Mouse (Mus musculus) lung, postnatal 0 days (tissue): Measurements from ENCODE around the gene Gm20388. TPM values are rescaled to one million over a fixed set of nuclear protein-coding genes. Genes with fewer than 3 reads are reported as not detected.
"Not testable (repeated sequence)": the region's sequence is repeated elsewhere in the genome, so short reads cannot be mapped to it uniquely, and the experiment has no call there.

Experiments used
- ATAC-seq: fragments of 200-750 bp; cut with Nextera tagmentation; 2 replicates; pipeline ENCODE4 v1.8.0; 2017; ENCODE audit warnings: moderate library complexity
- DNase-seq: peaks from one replicate; pipeline ENCODE4 v3.0.0-alpha.2; 2016; ENCODE audit warnings: low spot score
- H3K27ac ChIP-seq: fragments of 300-500 bp; sonication (generic); 2 replicates; pipeline ENCODE4 v1.5.1; 2014; ENCODE audit warnings: antibody characterized with exemption, mild to moderate bottlenecking, low read length, mixed read lengths
- H3K27me3 ChIP-seq: fragments of 300-500 bp; sonication (generic); replicated peaks from 2 replicates; pipeline ENCODE4 v1.6.1; 2014; ENCODE audit warnings: low read length, mixed read lengths; ENCODE audit not compliant: insufficient read depth
- H3K36me3 ChIP-seq: fragments of 300-500 bp; sonication (generic); 2 replicates; pipeline ENCODE4 v1.6.1; 2014; ENCODE audit warnings: low read length, mixed read lengths; ENCODE audit not compliant: insufficient read depth
- H3K4me1 ChIP-seq: fragments of 300-500 bp; sonication (generic); 2 replicates; pipeline ENCODE4 v1.6.1; 2014; ENCODE audit warnings: antibody characterized with exemption, low read depth, low read length, mixed read lengths; ENCODE audit not compliant: insufficient read depth
- H3K4me2 ChIP-seq: fragments of 300-500 bp; sonication (generic); replicated peaks from 2 replicates; pipeline ENCODE4 v1.6.1; 2014; ENCODE audit warnings: low read depth, mild to moderate bottlenecking, low read length, moderate library complexity, mixed read lengths
- H3K4me3 ChIP-seq: fragments of 300-500 bp; sonication (generic); 2 replicates; pipeline ENCODE4 v1.5.1; 2014; ENCODE audit warnings: low read depth, low read length
- H3K9ac ChIP-seq: fragments of 300-500 bp; sonication (generic); replicated peaks from 2 replicates; pipeline ENCODE4 v1.6.1; 2014; ENCODE audit warnings: low read depth, mild to moderate bottlenecking
- H3K9me3 ChIP-seq: fragments of 300-500 bp; sonication (generic); 2 replicates; pipeline ENCODE4 v1.6.1; 2016; ENCODE audit warnings: low read length, mixed read lengths
- CTCF ChIP-seq: IDR thresholded peaks from 2 replicates; pipeline ENCODE4 v1.5.1; 2016; ENCODE audit warnings: antibody characterized with exemption, mild to moderate bottlenecking
- EP300 ChIP-seq: IDR thresholded peaks from 2 replicates; pipeline ENCODE4 v1.6.1; 2016; ENCODE audit warnings: antibody characterized with exemption, mild to moderate bottlenecking, control low read depth
- WGBS: fragments of 180-500 bp; shearing (Covaris S2); extraction: QIAGEN DNeasy Blood & Tissue Kit; methylation state at CpG from one replicate; pipeline ENCODE4 v1.1.7; 2014; 5-methylcytosine and 5-hydroxymethylcytosine counted together
- polyA plus RNA-seq: library from polyadenylated mRNA; unstranded; fragments of >200 nt; fragmentation: Nextera tagmentation; extraction: Ambion mirVana; gene quantifications from 2 replicates; pipeline ENCODE4 v1.2.1, GENCODE M21; 2015

Gm20388 gene
- polyA plus RNA-seq, 1 experiment from 2014 or later, result not detected

DNA sequence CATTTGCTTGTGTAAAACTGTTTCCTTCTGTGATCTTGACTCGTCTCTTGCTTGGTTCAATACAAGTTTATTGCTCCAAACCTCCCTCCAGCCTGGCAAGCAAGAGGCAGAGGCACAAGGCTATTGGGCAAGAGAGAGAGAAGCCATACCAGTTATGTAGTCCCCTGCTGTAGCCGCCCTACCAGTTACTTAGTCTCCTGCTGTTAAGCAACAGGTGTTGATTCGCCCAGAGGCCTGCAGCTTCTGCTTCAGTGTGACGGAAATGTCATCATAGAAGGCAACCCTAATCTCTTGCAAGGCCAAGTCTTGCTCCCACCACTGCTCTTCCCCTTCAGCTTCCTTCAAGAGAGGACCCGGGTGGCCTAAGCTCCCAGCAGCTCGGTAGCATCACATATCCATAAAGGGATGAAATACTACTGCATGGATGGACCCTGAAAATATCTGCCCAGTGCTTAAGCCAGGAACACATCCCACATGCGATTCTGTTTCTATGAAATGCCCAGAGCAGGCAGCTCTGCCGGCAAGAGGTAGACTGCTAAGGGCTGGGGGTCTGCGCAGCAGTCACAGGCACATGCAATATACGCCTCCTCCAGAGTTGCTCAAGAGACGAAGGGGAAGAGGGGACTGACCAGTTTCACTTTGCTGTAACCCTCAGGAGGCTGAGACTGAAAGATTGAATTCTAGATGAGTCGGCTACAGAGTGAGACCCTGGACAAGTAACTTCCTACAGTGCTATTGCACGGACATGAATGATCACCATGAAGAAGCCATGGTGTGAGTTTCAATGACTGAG, 3369.9 kb downstream of the Gm20388 start:
- peak; percentile 44 for DNase-seq
- Histone ChIP-seq H3K9ac (no peak overlapping the region), H3K36me3 (no peaks in the 10 kb centered on the region), H3K4me1 (no peaks in the 10 kb centered on the region), H3K4me2 (no peak overlapping the region), H3K9me3 (no peaks in the 10 kb centered on the region), H3K27me3 (no peaks in the 10 kb centered on the region), H3K27ac (no peak overlapping the region), H3K4me3 (no peak overlapping the region)
- TF ChIP-seq EP300, result no peak
- no peak for TF ChIP-seq CTCF
- ATAC-seq, result peak; percentile 48
- WGBS, result 84% methylated on average over 13 of the region's 13 CpGs

DNA sequence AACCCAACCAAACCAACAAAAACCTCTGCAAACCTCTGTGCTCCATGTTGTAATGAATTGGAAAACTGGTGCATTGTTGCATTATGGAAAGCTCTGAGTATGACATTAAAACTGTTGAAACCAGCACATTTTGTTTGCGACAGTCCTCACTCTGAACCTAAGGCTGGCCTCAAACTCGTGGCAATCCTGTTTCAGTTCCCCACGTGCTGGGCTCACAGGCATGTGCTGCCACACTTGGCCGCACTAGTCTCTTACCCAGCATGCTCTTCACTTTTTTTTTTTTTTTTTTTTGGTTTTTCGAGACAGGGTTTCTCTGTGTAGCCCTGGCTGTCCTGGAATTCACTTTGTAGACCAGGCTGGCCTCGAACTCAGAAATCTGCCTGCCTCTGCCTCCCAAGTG, 3372.4 kb downstream of the Gm20388 start:
- ATAC-seq, H3K27ac ChIP-seq, H3K27me3 ChIP-seq, H3K9ac ChIP-seq, H3K4me1 ChIP-seq, H3K4me2 ChIP-seq, H3K4me3 ChIP-seq, H3K36me3 ChIP-seq, DNase-seq, H3K9me3 ChIP-seq: not testable (repeated sequence)
- WGBS, result 92% methylated on average over 4 of the region's 6 CpGs

DNA sequence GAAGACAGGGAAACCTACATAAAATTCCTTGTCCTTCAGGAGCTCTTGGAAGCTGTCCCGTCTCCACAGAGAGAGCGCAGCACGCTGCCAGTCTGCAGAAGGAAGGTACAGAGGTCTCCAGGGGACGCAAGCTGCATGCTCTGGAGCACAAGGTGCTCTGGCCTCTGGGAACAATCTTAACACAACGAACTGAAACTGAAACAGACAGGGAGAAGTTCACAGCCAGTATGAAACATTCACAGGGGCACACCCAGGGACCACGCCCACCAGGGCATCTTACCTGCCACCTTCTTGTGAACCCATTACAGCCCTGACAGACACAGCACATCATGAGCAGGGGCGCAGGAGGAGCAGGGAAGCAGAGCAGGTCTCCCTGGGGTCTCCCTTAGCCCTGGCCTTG, 3373.3 kb downstream of the Gm20388 start:
- ATAC-seq, result peak; percentile 35
- no peaks in the 10 kb centered on the region for H3K36me3 ChIP-seq
- TF ChIP-seq CTCF, result no peak
- no peak for TF ChIP-seq EP300
- no peak for DNase-seq
- no peak overlapping the region for H3K4me2 ChIP-seq
- no peaks in the 10 kb centered on the region for H3K4me1 ChIP-seq
- H3K27ac ChIP-seq, result no peak overlapping the region
- no peaks in the 10 kb centered on the region for H3K9me3 ChIP-seq
- WGBS, result 75% methylated on average over 6 of the region's 7 CpGs
- H3K9ac ChIP-seq, result no peak overlapping the region
- no peaks in the 10 kb centered on the region for H3K27me3 ChIP-seq
- H3K4me3 ChIP-seq, result no peak overlapping the region

DNA sequence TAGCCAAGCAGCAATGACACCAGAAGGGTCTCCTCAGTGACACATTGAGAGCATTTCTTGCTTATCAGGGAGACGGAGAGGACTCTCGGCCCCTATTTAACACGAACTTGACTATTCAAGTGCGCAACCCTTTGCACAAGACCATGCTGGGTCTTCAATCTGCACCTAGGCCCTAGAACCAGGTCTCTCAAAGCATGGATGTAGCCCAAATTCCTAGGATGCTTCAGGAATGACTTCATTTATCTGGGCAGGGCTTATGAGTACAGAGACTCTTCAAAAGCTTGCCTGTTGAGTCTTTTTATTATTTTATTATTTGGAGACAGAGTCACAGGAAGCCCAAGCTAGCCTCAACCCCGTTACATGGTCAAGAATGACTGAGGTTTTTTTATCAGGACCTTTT, 3373.9 kb downstream of the Gm20388 start:
- peak; percentile 70 for ATAC-seq
- peak; percentile 28 for DNase-seq
- Histone ChIP-seq H3K4me3 (no peak overlapping the region), H3K9ac (no peak overlapping the region), H3K4me1 (no peaks in the 10 kb centered on the region), H3K27me3 (no peaks in the 10 kb centered on the region), H3K4me2 (no peak overlapping the region), H3K27ac (no peak overlapping the region), H3K9me3 (no peaks in the 10 kb centered on the region), H3K36me3 (no peaks in the 10 kb centered on the region)
- TF ChIP-seq CTCF, result no peak
- no peak for TF ChIP-seq EP300
- WGBS, result 48% methylated on average over 5 of the region's 5 CpGs

DNA sequence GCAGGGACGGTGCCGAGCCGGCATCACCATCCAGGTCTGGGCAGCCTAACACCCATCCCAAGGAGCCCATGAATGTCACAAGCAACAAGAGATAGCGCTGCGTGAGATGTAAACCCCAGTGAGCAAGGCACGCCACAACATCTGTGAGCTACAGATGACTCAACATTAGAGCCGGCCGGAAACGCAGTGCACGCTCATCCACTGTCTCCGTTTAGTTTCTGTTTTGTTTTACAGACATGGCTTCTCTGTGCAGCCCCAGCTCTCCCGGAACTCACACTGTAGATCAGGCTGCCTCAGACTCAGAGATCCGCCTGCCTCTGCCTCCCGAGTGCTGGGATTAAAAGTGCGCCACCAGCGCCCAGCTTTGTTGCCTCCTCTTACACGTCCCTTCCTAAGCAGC, 3376.7 kb downstream of the Gm20388 start:
- Histone ChIP-seq H3K9me3 (no peaks in the 10 kb centered on the region), H3K4me2 (no peak overlapping the region), H3K4me1 (no peaks in the 10 kb centered on the region), H3K4me3 (no peak overlapping the region), H3K27ac (no peak overlapping the region), H3K27me3 (no peaks in the 10 kb centered on the region), H3K9ac (no peak overlapping the region), H3K36me3 (no peaks in the 10 kb centered on the region)
- ATAC-seq (no peak), DNase-seq (no peak)
- WGBS, result 93% methylated on average over 17 of the region's 17 CpGs
- TF ChIP-seq CTCF (no peak), EP300 (no peak)

DNA sequence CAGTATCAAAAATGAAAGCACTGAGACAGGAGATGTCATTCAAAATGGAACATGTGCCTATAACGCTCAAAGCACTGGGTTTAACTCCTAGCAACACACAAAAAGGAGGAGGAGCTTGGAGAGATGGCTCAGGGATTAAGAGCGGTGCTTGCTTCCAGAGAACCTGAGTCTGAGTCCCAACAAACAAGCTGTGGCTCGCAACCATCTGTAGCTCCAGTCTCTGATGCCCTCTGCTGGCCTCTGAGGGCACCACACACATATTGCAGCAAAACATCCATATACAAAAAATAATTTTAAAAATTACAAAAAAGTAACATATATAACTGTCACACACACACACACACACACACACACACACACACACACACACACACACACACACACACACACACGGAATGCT, 3379.5 kb downstream of the Gm20388 start:
- 69% methylated on average over 4 of the region's 4 CpGs for WGBS
- H3K27me3 ChIP-seq, result no peaks in the 10 kb centered on the region
- no peaks in the 10 kb centered on the region for H3K9me3 ChIP-seq
- no peaks in the 10 kb centered on the region for H3K36me3 ChIP-seq
- H3K9ac ChIP-seq, result no peak overlapping the region
- H3K27ac ChIP-seq, result no peak overlapping the region
- no peak overlapping the region for H3K4me2 ChIP-seq
- TF ChIP-seq CTCF (peak; percentile 63), EP300 (no peak)
- DNase-seq (peak; percentile 27), ATAC-seq (no peak)
- no peak overlapping the region for H3K4me3 ChIP-seq
- H3K4me1 ChIP-seq, result no peaks in the 10 kb centered on the region

DNA sequence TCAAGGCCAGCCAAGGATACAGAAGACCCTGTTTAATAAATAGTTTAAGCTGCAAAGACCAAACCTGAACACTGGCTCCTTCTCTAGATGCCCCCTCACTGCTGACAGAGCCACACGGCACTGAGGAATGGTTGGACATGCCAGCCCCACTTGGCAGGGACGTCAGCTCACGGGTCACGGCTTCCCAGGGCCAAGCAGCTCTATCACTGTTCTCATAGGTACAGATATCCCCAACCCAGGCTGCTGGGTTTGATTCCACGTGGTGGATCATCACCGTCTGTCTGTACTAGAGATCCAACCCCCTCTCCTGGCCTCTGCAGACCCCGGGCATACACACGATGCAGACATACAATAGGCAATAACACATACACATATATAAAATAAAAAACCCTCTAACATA, 3380.0 kb downstream of the Gm20388 start:
- ATAC-seq (no peak), DNase-seq (no peak)
- Histone ChIP-seq H3K4me2 (no peak overlapping the region), H3K9me3 (no peaks in the 10 kb centered on the region), H3K4me1 (no peaks in the 10 kb centered on the region), H3K4me3 (no peak overlapping the region), H3K27me3 (no peaks in the 10 kb centered on the region), H3K9ac (no peak overlapping the region), H3K36me3 (no peaks in the 10 kb centered on the region), H3K27ac (no peak overlapping the region)
- WGBS, result 90% methylated on average over 8 of the region's 8 CpGs
- TF ChIP-seq EP300 (no peak), CTCF (no peak)
